Mouse (Mus musculus): ENCODE measurements around the gene Slc4a7.

The Slc4a7 gene

GRCm38 (mm10) chr14:14701710-14702329 lies at the start of gene Slc4a7:
Slc4a7 (plus strand) TSS chr14:14702279.
- DNase-seq = no peak

GRCm38 (mm10) chr14:14670597-14670996 lies 31.5 kb upstream of the Slc4a7 start:
- DNase-seq = no peak

GRCm38 (mm10) chr14:14681611-14682010 lies 20.5 kb upstream of the Slc4a7 start:
- no peak for DNase-seq

GRCm38 (mm10) chr14:14684771-14685170 lies 17.3 kb upstream of the Slc4a7 start:
- no peak for DNase-seq

- peak; percentile 3 for DNase-seq
Observed at GRCm38 (mm10) chr14:14686101-14686551, 16.0 kb upstream of the Slc4a7 start.

- DNase-seq = no peak
Observed at GRCm38 (mm10) chr14:14687258-14687890, 14.7 kb upstream of the Slc4a7 start.

- DNase-seq = peak; percentile 94
Observed at GRCm38 (mm10) chr14:14702399-14703345, 593 bp downstream of the Slc4a7 start.

- DNase-seq = peak; percentile 68
Observed at GRCm38 (mm10) chr14:14703346-14703871, 1.3 kb downstream of the Slc4a7 start.

- DNase-seq = no peak
Observed at GRCm38 (mm10) chr14:14704651-14705050, 2.6 kb downstream of the Slc4a7 start.

- DNase-seq = no peak
Observed at GRCm38 (mm10) chr14:14705126-14705525, 3.0 kb downstream of the Slc4a7 start.

- no peak for DNase-seq
Observed at GRCm38 (mm10) chr14:14706381-14706780, 4.3 kb downstream of the Slc4a7 start.

GRCm38 (mm10) chr14:14707061-14707460 lies 5.0 kb downstream of the Slc4a7 start:
- DNase-seq = no peak

GRCm38 (mm10) chr14:14709021-14709420 lies 6.9 kb downstream of the Slc4a7 start:
- DNase-seq = no peak

GRCm38 (mm10) chr14:14714130-14714529 lies 12.1 kb downstream of the Slc4a7 start:
- DNase-seq = peak; percentile 10

GRCm38 (mm10) chr14:14715794-14716193 lies 13.7 kb downstream of the Slc4a7 start:
- no peak for DNase-seq

GRCm38 (mm10) chr14:14716843-14717242 lies 14.8 kb downstream of the Slc4a7 start:
- DNase-seq = no peak

GRCm38 (mm10) chr14:14718556-14718955 lies 16.5 kb downstream of the Slc4a7 start:
- no peak for DNase-seq

- DNase-seq = no peak
Observed at GRCm38 (mm10) chr14:14781169-14781568, 79.1 kb downstream of the Slc4a7 start.

GRCm38 (mm10) chr14:14784223-14784622 lies 82.1 kb downstream of the Slc4a7 start:
- DNase-seq = no peak

GRCm38 (mm10) chr14:14786979-14787378 lies 84.9 kb downstream of the Slc4a7 start:
- no peak for DNase-seq

- no peak for DNase-seq
Observed at GRCm38 (mm10) chr14:14789840-14790470, 87.9 kb downstream of the Slc4a7 start.

- DNase-seq = no peak
Observed at GRCm38 (mm10) chr14:14799861-14800260, 97.8 kb downstream of the Slc4a7 start.

- DNase-seq = no peak
Observed at GRCm38 (mm10) chr14:14800332-14800731, 98.3 kb downstream of the Slc4a7 start.
